Mouse (Mus musculus) adrenal gland, adult 8-10 months (tissue): ENCODE data around the gene 1700029P11Rik. TPM values are rescaled to one million over a fixed set of nuclear protein-coding genes. Genes with fewer than 3 reads are reported as not detected.
"Not testable (repeated sequence)": the region's sequence is repeated elsewhere in the genome, so short reads cannot be mapped to it uniquely, and the experiment has no call there.

ENCODE experiments used
- DNase-seq: peaks from one replicate; pipeline ENCODE4 v3.0.0; 2022
- total RNA-seq, 4 experiments: library from RNA; stranded (reverse); gene quantifications; 2 replicates each; pipeline ENCODE4 v1.2.4; 2022

The 1700029P11Rik gene
- total RNA-seq, 4 experiments from 2014 or later = not detected

DNA sequence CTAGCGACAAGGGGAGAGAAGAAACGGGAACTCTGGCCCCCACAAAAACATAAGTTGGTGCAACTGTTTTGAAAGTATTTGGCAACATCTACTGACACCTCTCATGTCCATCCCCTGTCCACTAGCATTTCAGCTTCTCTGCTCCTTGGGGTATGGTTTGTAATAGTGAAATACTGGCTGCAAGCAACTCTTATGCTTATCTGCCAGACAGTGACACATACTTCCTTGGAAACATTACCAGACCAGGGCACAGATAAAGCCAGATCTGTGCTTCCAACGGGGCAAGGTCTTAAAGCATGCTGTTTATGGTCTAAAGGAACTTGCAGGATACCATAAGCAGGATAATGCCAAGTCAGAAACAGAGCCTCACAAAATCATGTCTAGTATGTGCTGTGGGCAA is 21.4 kb upstream of the 1700029P11Rik start:
- DNase-seq = no peak

DNA sequence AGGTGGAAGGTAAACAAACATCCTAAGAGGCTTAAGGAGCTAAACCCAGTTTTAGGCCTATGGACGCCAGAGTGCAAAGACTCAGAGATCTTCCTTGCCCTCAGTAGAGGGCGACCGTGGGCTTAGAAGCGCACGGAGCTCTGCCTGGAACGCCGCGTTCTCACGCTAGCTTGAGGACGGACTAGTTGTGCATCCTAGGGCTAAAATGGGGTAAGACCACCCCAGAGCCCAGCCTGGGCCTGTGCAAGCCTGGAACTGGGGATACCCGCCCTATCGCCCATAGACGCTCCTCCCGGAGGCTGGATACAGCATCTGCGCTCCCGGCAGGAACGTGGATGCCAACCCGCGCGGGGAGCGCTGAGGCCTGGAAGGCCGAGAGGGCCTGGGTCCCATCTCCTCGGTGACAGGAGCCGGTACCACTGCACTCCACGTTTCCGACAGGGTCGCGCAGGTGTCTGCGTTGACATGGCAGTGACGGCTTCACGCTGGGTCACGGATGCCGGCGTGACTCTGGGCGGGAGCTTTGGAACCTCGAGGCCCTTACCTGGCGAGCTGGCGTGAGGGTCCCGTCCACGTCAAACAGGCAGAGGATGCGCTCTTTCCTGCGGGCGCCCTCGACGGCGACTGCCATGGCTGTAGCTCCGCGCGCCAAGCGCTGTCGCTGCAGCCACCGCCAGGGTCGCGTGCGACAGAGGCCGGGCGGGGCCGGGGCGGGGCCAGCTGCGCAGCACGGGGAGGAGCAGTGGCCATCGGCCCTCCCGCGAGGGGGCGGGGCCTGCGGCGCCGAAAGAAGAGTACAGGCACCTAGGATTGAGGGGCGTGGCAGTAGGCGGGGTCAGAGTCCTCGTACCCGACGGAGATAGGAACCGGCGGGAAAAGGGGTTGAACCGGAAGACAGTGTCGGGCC is 19.9 kb upstream of the 1700029P11Rik start, which contains the start of gene Pmm1:
Pmm1 (minus strand) TSS at position 760 of the 907 bp plus-strand sequence.
- peak; percentile 98 for DNase-seq

DNA sequence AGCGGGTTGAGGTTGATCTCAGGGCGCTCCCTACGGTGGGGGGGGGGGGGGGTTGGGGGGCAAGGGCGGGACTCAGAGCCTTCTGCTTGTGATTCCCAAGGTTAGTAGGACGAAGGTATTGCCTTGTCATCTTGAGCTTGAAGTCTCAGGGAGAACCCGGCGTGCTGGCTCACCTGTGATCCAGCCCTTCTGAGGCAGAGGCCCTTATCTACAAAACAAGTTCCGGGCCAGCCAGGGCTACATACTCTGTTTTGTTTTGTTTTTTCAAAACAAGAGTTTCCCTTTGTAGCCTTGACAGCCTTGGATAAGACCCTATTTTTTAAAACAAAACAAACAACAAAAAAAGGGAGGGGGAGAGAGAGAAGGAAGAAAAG is 19.3 kb upstream of the 1700029P11Rik start:
- DNase-seq = no peak

GRCm38 (mm10) chr15:81964262-81964661 is 16.1 kb upstream of the 1700029P11Rik start:
- DNase-seq = no peak

- no peak for DNase-seq
These were observed 15.3 kb upstream of the 1700029P11Rik start for GRCm38 (mm10) chr15:81964980-81965545.

- no peak for DNase-seq
These were observed 14.1 kb upstream of the 1700029P11Rik start for GRCm38 (mm10) chr15:81966062-81966829.

DNA sequence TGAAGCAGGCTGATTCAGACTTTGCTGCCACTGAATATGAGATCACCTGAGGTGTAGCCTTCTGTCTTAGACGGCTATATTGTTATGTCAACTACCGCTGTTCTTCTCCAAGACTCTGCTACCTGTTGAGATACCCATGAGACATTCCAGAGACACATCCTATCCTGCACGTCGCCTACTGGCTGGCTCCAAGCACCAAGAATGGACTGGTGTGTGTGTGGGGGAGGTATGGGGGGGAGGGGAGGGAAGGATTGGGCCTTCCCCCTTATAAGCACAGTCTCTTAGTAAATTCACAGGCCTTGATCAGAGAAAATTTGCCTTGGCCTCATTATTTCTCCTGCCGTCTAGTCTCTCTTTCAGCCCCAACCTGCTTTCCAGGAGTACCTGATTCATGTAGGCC is 12.5 kb upstream of the 1700029P11Rik start:
- DNase-seq = no peak

DNA sequence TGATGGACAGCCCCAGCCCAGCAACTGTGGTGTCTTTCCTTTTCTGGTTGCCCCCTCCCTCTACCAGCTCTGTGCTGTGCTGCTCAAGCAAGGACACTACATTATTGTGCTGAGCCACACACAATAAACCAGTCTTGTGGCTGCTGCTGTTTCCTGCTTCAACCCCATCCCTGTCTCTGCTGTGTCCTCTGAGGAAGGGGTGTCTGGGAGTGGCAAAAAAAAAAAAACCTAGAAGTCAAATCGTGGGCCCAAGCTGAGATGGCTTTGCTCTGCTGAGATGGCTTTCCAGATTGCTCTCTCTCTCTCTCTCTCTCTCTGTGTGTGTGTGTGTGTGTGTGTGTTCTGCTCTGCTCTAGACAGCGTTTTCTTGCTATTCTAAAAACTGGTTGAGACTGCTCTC is 11.9 kb upstream of the 1700029P11Rik start:
- no peak for DNase-seq

DNA sequence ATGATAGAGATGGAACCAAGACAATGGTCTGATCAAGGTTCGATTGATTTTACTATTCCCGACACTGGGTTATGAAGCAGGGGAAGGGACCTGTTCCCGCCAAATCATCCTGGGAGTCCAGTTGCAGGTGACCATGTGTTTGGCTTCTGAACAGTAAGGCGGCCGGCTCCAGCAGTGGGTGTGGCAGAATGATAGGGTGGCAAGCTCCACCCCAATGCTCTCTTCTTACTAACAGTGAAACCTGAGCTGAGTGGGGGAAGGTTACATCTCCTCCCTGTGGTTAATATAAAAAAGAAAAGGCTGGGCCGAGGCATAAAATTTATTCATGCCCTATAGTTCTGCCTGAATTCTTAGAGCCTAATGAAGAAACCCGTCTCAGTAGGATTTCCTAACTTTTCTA is 11.2 kb upstream of the 1700029P11Rik start:
- no peak for DNase-seq

DNA sequence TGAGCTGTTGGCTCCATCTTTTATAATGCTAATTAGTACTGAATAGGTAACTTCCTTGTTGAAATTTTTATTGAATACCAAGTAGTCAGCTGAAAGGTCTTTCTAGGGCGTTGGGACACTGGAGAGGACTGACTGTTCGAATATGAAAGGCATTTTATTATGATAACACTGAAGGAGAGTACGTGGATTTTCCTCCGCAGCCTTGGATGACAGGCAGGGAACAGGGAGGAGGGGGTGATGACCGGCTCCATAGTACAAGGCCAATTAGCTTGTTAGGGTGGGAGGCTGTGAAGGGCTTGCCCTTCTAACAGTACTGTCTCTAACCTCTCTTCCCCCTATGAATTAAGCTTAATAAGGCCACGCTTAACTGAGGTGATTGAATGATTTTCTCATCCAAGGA is 10.7 kb upstream of the 1700029P11Rik start:
- not testable (repeated sequence) for DNase-seq

- DNase-seq = not testable (repeated sequence)
These were observed 9.8 kb upstream of the 1700029P11Rik start for GRCm38 (mm10) chr15:81970498-81970897.

- not testable (repeated sequence) for DNase-seq
These were observed 5.2 kb upstream of the 1700029P11Rik start for GRCm38 (mm10) chr15:81975156-81975555.

GRCm38 (mm10) chr15:81982173-81982572 is 1.8 kb downstream of the 1700029P11Rik start:
- no peak for DNase-seq

DNA sequence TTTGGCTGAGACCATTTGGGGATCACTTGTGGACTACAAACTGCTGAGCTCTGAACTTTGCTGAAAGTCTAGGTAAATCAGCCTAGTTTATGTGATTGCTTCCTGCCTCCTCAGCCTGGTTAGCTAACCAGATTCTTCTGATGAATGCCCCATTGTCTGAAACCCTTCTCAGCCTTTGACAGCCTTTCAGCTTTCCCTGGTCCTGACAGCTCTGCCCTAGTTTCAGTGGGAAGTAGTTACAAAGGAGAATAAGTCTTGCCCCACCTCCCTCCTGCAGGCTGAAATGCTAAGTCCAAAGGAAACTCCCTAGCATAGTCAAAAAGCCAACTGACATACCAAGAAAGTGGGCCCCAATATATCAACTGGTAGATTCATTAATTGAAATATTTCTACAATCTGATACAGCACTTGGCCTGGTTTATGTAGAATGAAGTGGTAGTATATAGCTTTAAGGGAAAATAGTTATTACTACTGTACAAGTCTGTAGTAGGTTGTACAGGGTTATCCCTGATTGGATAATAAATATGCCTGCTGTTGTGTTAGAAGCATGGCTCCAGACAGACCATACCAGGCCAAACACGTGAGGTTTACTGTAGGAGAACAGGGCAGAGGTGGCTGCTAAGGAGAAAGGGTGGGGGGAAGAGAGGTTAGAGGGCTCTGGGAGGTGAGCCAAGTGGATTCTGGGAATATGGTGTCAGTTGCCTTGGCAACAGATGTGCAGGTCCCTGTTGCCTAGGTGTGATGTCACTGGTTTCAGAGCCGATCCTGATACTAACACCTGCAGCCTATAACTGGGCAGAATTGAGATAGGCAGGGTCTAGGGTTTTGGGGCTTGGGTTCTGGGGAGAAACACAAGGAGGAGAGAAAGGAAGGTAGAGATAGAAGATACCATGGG is 5.2 kb downstream of the 1700029P11Rik start:
- DNase-seq = no peak

GRCm38 (mm10) chr15:81987646-81988045 is 7.3 kb downstream of the 1700029P11Rik start, which contains the start of gene Xrcc6:
Xrcc6 (plus strand) TSS chr15:81987835.
- no peak for DNase-seq

GRCm38 (mm10) chr15:81989371-81990062 is 9.2 kb downstream of the 1700029P11Rik start:
- peak; percentile 91 for DNase-seq

- no peak for DNase-seq
These were observed 10.2 kb downstream of the 1700029P11Rik start for GRCm38 (mm10) chr15:81990549-81990948.

DNA sequence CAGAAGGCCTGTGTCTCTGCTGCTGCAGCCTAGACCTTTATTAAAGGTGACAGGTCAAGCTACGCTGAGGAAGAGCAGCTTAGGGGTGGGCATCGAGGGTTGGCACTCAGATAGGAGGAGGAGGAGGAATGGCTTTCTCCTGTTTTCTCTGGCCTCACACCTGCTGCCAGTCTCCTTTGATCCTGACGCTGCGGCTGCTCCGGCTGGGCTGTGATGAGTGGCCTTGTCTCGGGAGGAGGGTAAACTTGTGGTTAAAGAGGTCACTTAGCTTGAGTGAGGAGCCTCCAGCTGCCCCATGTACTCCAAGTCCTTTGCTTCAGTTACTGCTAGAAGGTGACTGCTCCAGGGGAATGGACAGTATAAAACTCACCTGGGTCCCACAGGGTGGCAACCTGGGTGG is 13.7 kb downstream of the 1700029P11Rik start:
- no peak for DNase-seq

GRCm38 (mm10) chr15:82004257-82004656 is 23.9 kb downstream of the 1700029P11Rik start:
- DNase-seq = no peak

- no peak for DNase-seq
These were observed 31.6 kb downstream of the 1700029P11Rik start for GRCm38 (mm10) chr15:82011947-82012346.

GRCm38 (mm10) chr15:82014745-82015391 is 34.5 kb downstream of the 1700029P11Rik start:
- DNase-seq = no peak
